Comparison of ENCODE assay signal across 31 mouse cellular contexts in the genomic region with DNA sequence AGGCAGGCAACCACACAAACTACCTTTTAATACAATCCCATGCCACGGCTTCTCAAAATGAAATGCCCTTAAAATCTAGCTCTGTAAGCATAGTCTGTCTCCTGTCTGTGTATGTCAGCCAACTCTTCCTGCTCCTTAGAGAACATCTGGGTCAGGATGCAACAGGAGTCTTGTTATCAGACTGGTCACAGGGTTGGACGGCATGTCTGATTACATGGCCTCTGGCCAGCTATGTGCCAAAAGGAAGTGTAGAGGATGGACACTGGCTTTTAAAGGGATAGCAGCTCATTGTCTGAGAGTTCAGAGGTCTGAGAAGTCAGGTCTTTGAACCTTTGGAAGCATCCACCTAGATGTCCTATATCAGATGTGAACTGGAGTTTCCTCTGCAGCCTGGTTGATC. TPM values are rescaled to one million over a fixed set of nuclear protein-coding genes. Genes with fewer than 3 reads are reported as not detected.
A peak's percentile ranks its signal among the peaks of the same experiment; 100 is the strongest.
DNase-seq lines count a peak whose midpoint lies in the region; ATAC-seq and TF ChIP-seq lines count a peak whose summit lies in the region.
"Had no signal": no experiment of that assay in that cellular context is flagged by ENCODE, and none has a peak within 500 bp of the region (broad histone marks: within the 10 kb centered on the region; RNA-seq: fewer than 3 reads in every experiment).

No protein-coding gene starts in this region.

- H3K36me3 ChIP-seq in testis, adult 2 months (ENCODE audit: control insufficient read depth, insufficient read depth, low read length): no peaks in the 10 kb centered on the region
- no peaks in the 10 kb centered on the region for H3K36me3 ChIP-seq in midbrain, embryonic 16.5 days (ENCODE audit: control insufficient read depth, insufficient read depth, low read length)
- H3K36me3 ChIP-seq: hindbrain, embryonic 13.5 days; midbrain, embryonic 15.5 days; neural tube, embryonic 13.5 days had no signal

- TF ChIP-seq CTCF in testis, adult 2 months (IDR thresholded peaks at IDR 0.05; ENCODE audit: control insufficient read depth, insufficient read depth, insufficient replicate concordance, low read depth, low read length): no peak

- 90% methylated on average over 2 of the region's 2 CpGs for WGBS in midbrain, embryonic 16.5 days

- no peak for ATAC-seq in midbrain, embryonic 16.5 days
- ATAC-seq: CD4-positive, CD25-positive, alpha-beta regulatory T cell, adult 4 months; forebrain, embryonic 14.5 days; midbrain, embryonic 15.5 days had no signal

- no peaks in the 10 kb centered on the region for H3K27me3 ChIP-seq in testis, adult 2 months (ENCODE audit: control insufficient read depth, insufficient read depth, low read length)
- H3K27me3 ChIP-seq in midbrain, embryonic 16.5 days (ENCODE audit: control insufficient read depth, insufficient read depth, low read depth, low read length): no peaks in the 10 kb centered on the region
- H3K27me3 ChIP-seq: embryonic facial prominence, embryonic 13.5 days; hindbrain, embryonic 13.5 days; kidney, embryonic 15.5 days; limb, embryonic 15.5 days; megakaryocyte, embryonic 14.5 days; midbrain, embryonic 15.5 days; neural tube, embryonic 13.5 days had no signal

- H3K4me3 ChIP-seq in testis, adult 2 months (ENCODE audit: control insufficient read depth, low read depth, low read length): peak overlapping the region; percentile 6; the same call in 1 of the 2 replicates
- H3K4me3 ChIP-seq in midbrain, embryonic 16.5 days (ENCODE audit: low read depth, low read length): no peak overlapping the region
- H3K4me3 ChIP-seq: embryonic facial prominence, embryonic 13.5 days; hindbrain, embryonic 13.5 days; kidney, embryonic 15.5 days; limb, embryonic 15.5 days; megakaryocyte, embryonic 14.5 days; midbrain, embryonic 15.5 days; myocyte; neural tube, embryonic 13.5 days had no signal

- H3K4me2 ChIP-seq in midbrain, embryonic 16.5 days (ENCODE audit: low read length): no peak overlapping the region
- H3K4me2 ChIP-seq: embryonic facial prominence, embryonic 13.5 days; hindbrain, embryonic 13.5 days; kidney, embryonic 15.5 days; limb, embryonic 15.5 days; lung, embryonic 14.5 days; midbrain, embryonic 15.5 days; neural tube, embryonic 13.5 days had no signal

- H3K9ac ChIP-seq in midbrain, embryonic 16.5 days (ENCODE audit: low read depth, low read length): no peak overlapping the region
- H3K9ac ChIP-seq: embryonic facial prominence, embryonic 13.5 days; hindbrain, embryonic 13.5 days; kidney, embryonic 15.5 days; limb, embryonic 15.5 days; lung, embryonic 14.5 days; midbrain, embryonic 15.5 days; neural tube, embryonic 13.5 days had no signal

- no peaks in the 10 kb centered on the region for H3K9me3 ChIP-seq in midbrain, embryonic 16.5 days (replicated peaks; ENCODE audit: control insufficient read depth, low read length, poor library complexity, severe bottlenecking)
- H3K9me3 ChIP-seq: embryonic facial prominence, embryonic 13.5 days; hindbrain, embryonic 13.5 days; kidney, embryonic 15.5 days; limb, embryonic 15.5 days; midbrain, embryonic 15.5 days; neural tube, embryonic 13.5 days had no signal

- no peak overlapping the region for H3K27ac ChIP-seq in testis, adult 2 months (ENCODE audit: control insufficient read depth, insufficient read depth, low read depth, low read length)
- no peak overlapping the region for H3K27ac ChIP-seq in midbrain, embryonic 16.5 days (ENCODE audit: low read length)
- H3K27ac ChIP-seq: embryonic facial prominence, embryonic 13.5 days; hindbrain, embryonic 13.5 days; kidney, embryonic 15.5 days; limb, embryonic 15.5 days; midbrain, embryonic 15.5 days; neural tube, embryonic 13.5 days had no signal

- intact Hi-C loops in heart, postnatal 25 days (cut with DNase I): no loop called here

- no peaks in the 10 kb centered on the region for H3K4me1 ChIP-seq in testis, adult 2 months (ENCODE audit: control insufficient read depth, insufficient read depth, low read length)
- H3K4me1 ChIP-seq in midbrain, embryonic 16.5 days (ENCODE audit: control insufficient read depth, insufficient read depth, low read length): no peaks in the 10 kb centered on the region
- H3K4me1 ChIP-seq: embryonic facial prominence, embryonic 13.5 days; hindbrain, embryonic 13.5 days; kidney, embryonic 15.5 days; limb, embryonic 15.5 days; midbrain, embryonic 15.5 days; neural tube, embryonic 13.5 days had no signal

- DNase-seq in heart, adult 18-20 months: peak; percentile 41 to 54
- DNase-seq in heart, postnatal 25 days (ENCODE audit: low spot score): no peak
- no peak for DNase-seq in testis, postnatal 10 days (ENCODE audit: low spot score)
- DNase-seq in lung, postnatal 14 days: peak; percentile 45
- no peak for DNase-seq in urinary bladder, postnatal 10 days (ENCODE audit: low spot score)
- DNase-seq in cerebellum, postnatal 4 days (ENCODE audit: low spot score in 2 of 2): no peak
- DNase-seq: adrenal gland, postnatal 36 days; cerebellum, adult 11 months; cerebellum, postnatal 10 days; kidney, adult 11 months; kidney, postnatal 4 days; layer of hippocampus, adult 9-11 months; left cerebral cortex, postnatal 4 days; lung, embryonic 14.5 days; retina, postnatal 1 day; right cerebral cortex, postnatal 25 days; spleen, adult 18-20 months; thymus, postnatal 14 days had no signal

- TF ChIP-seq POLR2A in testis, adult 2 months (IDR thresholded peaks at IDR 0.05; ENCODE audit: control insufficient read depth, low read depth, low read length): no peak

RNA-seq across cellular contexts. Expression of a gene that starts 10.9 kb away (rescaled TPM):
- 100 to 1,000 TPM; 165 to 196 TPM for total RNA-seq in heart, adult 18-20 months (2021)
- total RNA-seq in heart, postnatal 25 days (2021): 100 to 1,000 TPM; 195 to 221 TPM
- polyA plus RNA-seq in testis, adult 2 months (2012; rRNA removed): 143 and 149 TPM in 2 replicates
- 116 and 130 TPM in 2 replicates for polyA plus RNA-seq in midbrain, embryonic 16.5 days (2015; fragmentation: Nextera tagmentation; extraction: Ambion mirVana)

RNA-seq across cellular contexts. Expression of a gene that starts 20.4 kb away (rescaled TPM):
- not detected for total RNA-seq in heart, adult 18-20 months (2021)
- total RNA-seq in heart, postnatal 25 days (2021): under 1 TPM in 1 of 2 experiments, not detected in 1; 0.20 TPM
- 3.2 and 3.9 TPM in 2 replicates for polyA plus RNA-seq in testis, adult 2 months (2012; rRNA removed)
- 5.1 and 6.3 TPM in 2 replicates for polyA plus RNA-seq in midbrain, embryonic 16.5 days (2015; fragmentation: Nextera tagmentation; extraction: Ambion mirVana)
- total RNA-seq: gastrocnemius, adult 8-10 months had no signal

RNA-seq across cellular contexts. Expression of a gene that starts 24.6 kb away (rescaled TPM):
- 10 to 100 TPM; 21.3 to 22.2 TPM for total RNA-seq in heart, adult 18-20 months (2021)
- total RNA-seq in heart, postnatal 25 days (2021): 10 to 100 TPM; 20.5 to 22.8 TPM
- 11.8 and 11.9 TPM in 2 replicates for polyA plus RNA-seq in testis, adult 2 months (2012; rRNA removed)
- polyA plus RNA-seq in midbrain, embryonic 16.5 days (2015; fragmentation: Nextera tagmentation; extraction: Ambion mirVana): 39.3 and 42.0 TPM in 2 replicates

RNA-seq across cellular contexts. Expression of a gene that starts 31.0 kb away (rescaled TPM):
- total RNA-seq in heart, adult 18-20 months (2021): 1 to 10 TPM in 1 of 2 experiments, under 1 TPM in 1; 0.57 to 1.1 TPM
- 1 to 10 TPM in 1 of 2 experiments, under 1 TPM in 1; 0.55 to 1.4 TPM for total RNA-seq in heart, postnatal 25 days (2021)
- polyA plus RNA-seq in testis, adult 2 months (2012; rRNA removed): 39.9 and 41.6 TPM in 2 replicates
- 22.2 and 31.0 TPM in 2 replicates for polyA plus RNA-seq in midbrain, embryonic 16.5 days (2015; fragmentation: Nextera tagmentation; extraction: Ambion mirVana)

Comparison
In these comparisons a context has a peak if more than half of its experiments do, and no peak if none do; other contexts are left out.
1. DNase-seq: peak in heart, adult 18-20 months (2 of 2) and lung, postnatal 14 days (single experiment); none in heart, postnatal 25 days (single experiment), testis, postnatal 10 days (single experiment), urinary bladder, postnatal 10 days (single experiment) and cerebellum, postnatal 4 days (0 of 2).